Mouse (Mus musculus) small intestine, adult 2 months (tissue): Measurements from ENCODE around the gene Eif4g3. TPM values are rescaled to one million over a fixed set of nuclear protein-coding genes. Genes with fewer than 3 reads are reported as not detected.

ENCODE experiments used
- H3K27ac ChIP-seq: fragments of 200-500 bp; 2 replicates; pipeline ENCODE4 v1.5.1; 2012; ENCODE audit warnings: low read depth, low read length, control low read depth, inconsistent platforms; ENCODE audit not compliant: insufficient read depth
- H3K27me3 ChIP-seq: fragments of 200-500 bp; 2 replicates; pipeline ENCODE4 v1.6.1; 2012; ENCODE audit warnings: mild to moderate bottlenecking, moderate library complexity, low read length, inconsistent platforms; ENCODE audit not compliant: control insufficient read depth, insufficient read depth
- H3K36me3 ChIP-seq: fragments of 200-500 bp; 2 replicates; pipeline ENCODE4 v1.6.1; 2012; ENCODE audit warnings: mild to moderate bottlenecking, low read length, control low read depth, inconsistent platforms; ENCODE audit not compliant: control insufficient read depth, insufficient read depth
- H3K4me1 ChIP-seq: fragments of 200-500 bp; 2 replicates; pipeline ENCODE4 v1.6.1; 2012; ENCODE audit warnings: low read length, inconsistent platforms, mixed read lengths; ENCODE audit not compliant: control insufficient read depth, insufficient read depth, insufficient read length
- H3K4me3 ChIP-seq: fragments of 200-500 bp; 2 replicates; pipeline ENCODE4 v1.5.1; 2012; ENCODE audit warnings: low read depth, mild to moderate bottlenecking, control low read depth, inconsistent platforms, low read length, moderate library complexity
- CTCF ChIP-seq: fragments of 200-500 bp; IDR thresholded peaks from 2 replicates; pipeline ENCODE4 v1.5.1; 2012; ENCODE audit warnings: low read depth, mild to moderate bottlenecking, control low read depth, inconsistent platforms, low read length, moderate library complexity, mixed read lengths; ENCODE audit not compliant: insufficient replicate concordance, insufficient read length; ENCODE audit errors: extremely low read depth
- POLR2A ChIP-seq: fragments of 200-500 bp; IDR thresholded peaks from 2 replicates; pipeline ENCODE4 v1.6.1; 2012; ENCODE audit warnings: low read depth, mild to moderate bottlenecking, control low read depth, inconsistent platforms, low read length, moderate library complexity
- WGBS: fragments of 180-500 bp; shearing (Covaris S2); methylation state at CpG from one replicate; pipeline ENCODE4 v1.1.7; 2018; 5-methylcytosine and 5-hydroxymethylcytosine counted together
- polyA plus RNA-seq: library from polyadenylated mRNA; depleted of rRNA; stranded (reverse); fragments of >200 nt; gene quantifications from 2 replicates; pipeline ENCODE4 v1.2.3, GENCODE M21; 2012

Eif4g3 gene
- polyA plus RNA-seq, 1 experiment: 19.4 TPM

- no peak for TF ChIP-seq CTCF
- peaks cover 60% of the 10 kb centered on the region for H3K36me3 ChIP-seq
- H3K27me3 ChIP-seq: no peaks in the 10 kb centered on the region
- no peak overlapping the region for H3K4me3 ChIP-seq
- no peak overlapping the region for H3K27ac ChIP-seq
- no peaks in the 10 kb centered on the region; the same call in 1 of the 2 replicates for H3K4me1 ChIP-seq
- WGBS: 98% methylated on average over 15 of the region's 15 CpGs
Observed at GRCm38 (mm10) chr4:137956260-137956659, 36.6 kb upstream of the Eif4g3 start.

DNA sequence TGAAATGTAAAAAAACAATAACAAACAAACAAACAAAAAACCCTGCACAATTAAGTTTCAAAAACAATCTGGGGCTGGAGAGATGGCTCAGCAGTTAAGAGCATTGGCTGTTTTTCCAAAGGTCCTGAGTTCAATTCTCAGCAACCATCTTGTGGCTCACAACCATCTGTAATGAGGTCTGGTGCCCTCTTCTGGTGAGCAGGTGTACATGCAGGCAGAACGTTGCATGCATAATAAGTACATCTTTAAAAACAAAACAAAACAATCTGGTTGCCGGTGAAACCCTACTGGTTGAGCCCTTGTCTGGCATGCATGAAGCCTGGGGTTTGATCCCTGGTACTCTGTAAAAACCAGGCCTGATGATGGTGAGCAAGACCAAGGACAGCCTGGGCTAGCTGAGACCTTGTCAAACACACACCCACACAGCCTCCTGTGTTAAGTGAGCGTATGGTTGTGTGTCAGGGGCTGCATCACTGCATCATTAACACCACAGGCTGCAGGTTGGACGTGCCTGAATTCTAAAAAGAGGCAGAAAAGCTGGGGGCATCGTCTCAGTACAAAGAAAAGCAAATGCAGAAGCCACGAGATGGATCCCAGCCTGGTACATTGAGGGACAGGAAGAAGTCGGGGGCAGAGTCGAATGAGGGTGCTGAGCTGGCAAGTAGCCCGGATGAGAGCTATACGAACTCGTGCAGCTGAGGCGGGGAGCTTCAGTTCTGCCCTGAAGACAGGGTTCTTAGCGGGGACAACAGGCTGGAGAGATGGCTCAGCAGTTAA lies 32.7 kb upstream of the Eif4g3 start:
- TF ChIP-seq POLR2A: no peak
- TF ChIP-seq CTCF: no peak
- H3K4me1 ChIP-seq: no peaks in the 10 kb centered on the region; the same call in 1 of the 2 replicates
- WGBS: 73% methylated on average over 13 of the region's 13 CpGs
- peaks cover 72% of the 10 kb centered on the region for H3K36me3 ChIP-seq
- H3K27ac ChIP-seq: no peak overlapping the region
- no peaks in the 10 kb centered on the region for H3K27me3 ChIP-seq
- no peak overlapping the region for H3K4me3 ChIP-seq

DNA sequence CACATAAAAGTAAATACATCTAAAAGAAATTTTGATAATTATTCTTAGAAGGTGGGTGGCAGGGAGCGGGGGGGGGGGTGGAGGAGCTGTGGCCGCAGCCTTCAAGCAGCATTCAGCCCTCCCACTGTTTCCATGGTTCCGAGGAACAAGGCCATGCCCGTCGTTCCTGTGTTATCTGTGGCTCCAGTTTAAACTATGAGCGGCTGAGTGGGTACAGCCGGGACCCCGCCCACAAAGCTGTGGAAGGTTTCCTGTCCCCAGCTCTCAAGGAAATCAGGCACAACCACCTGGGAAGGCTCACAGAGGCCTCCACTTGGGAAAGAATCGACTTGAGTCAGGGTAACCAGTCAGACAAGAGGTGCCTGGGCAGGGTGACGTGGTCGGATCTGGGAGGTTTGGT lies 32.1 kb upstream of the Eif4g3 start:
- H3K4me3 ChIP-seq: no peak overlapping the region
- peaks cover 73% of the 10 kb centered on the region for H3K36me3 ChIP-seq
- 79% methylated on average over 11 of the region's 11 CpGs for whole genome bisulfite sequencing
- H3K27ac ChIP-seq: no peak overlapping the region
- no peaks in the 10 kb centered on the region for H3K4me1 ChIP-seq
- no peaks in the 10 kb centered on the region for H3K27me3 ChIP-seq
- TF ChIP-seq CTCF (no peak), POLR2A (no peak)

DNA sequence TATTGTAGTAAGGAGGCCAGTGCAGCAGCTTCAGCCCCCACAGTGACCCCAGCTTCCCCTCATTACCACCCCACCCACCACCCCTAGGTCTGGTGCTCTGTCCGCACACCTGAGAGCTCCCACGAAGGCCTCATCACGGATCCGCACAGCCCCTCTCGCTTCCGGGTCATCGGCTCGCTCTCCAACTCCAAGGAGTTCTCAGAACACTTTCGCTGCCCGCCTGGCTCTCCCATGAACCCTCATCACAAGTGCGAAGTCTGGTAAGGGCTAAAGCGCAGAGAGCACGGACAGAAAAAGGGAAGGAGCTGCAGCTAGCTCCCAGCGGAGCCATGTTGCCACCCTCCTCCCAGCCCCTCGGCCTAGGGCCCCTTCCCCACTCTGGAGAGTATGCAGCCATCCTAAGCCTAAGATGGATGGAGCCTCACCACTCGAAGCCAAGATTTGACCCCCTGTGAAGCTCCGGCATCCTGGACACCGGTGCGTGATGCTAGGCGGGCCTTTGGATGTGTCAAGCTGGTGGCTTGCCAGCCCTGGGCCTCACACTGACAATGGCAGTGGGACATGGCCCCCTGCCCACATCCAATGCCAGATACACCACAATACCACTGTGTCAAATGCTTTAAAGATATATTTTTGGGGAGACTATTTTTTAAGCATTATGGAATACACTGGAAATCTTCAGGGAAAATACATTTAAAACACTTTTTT lies 30.0 kb upstream of the Eif4g3 start:
- TF ChIP-seq POLR2A: no peak
- TF ChIP-seq CTCF: no peak
- no peaks in the 10 kb centered on the region for H3K4me1 ChIP-seq
- H3K27me3 ChIP-seq: no peaks in the 10 kb centered on the region
- H3K27ac ChIP-seq: no peak overlapping the region
- H3K4me3 ChIP-seq: no peak overlapping the region
- 91% methylated on average over 20 of the region's 20 CpGs for WGBS
- peaks cover 57% of the 10 kb centered on the region for H3K36me3 ChIP-seq

- Histone ChIP-seq H3K4me3 (no peak overlapping the region), H3K27me3 (no peaks in the 10 kb centered on the region), H3K4me1 (no peaks in the 10 kb centered on the region), H3K36me3 (peaks cover 53% of the 10 kb centered on the region), H3K27ac (no peak overlapping the region)
- no peak for TF ChIP-seq POLR2A
- TF ChIP-seq CTCF: no peak
- WGBS: 81% methylated on average over 6 of the region's 6 CpGs
Observed at GRCm38 (mm10) chr4:137963431-137963830, 29.4 kb upstream of the Eif4g3 start.

- 58% methylated on average over 7 of the region's 9 CpGs for WGBS
- TF ChIP-seq POLR2A: no peak
- TF ChIP-seq CTCF: peak; percentile 70; the same call in 1 of the 2 replicates
- no peaks in the 10 kb centered on the region for H3K4me1 ChIP-seq
- no peaks in the 10 kb centered on the region for H3K27me3 ChIP-seq
- peaks cover 48% of the 10 kb centered on the region for H3K36me3 ChIP-seq
- H3K27ac ChIP-seq: no peak overlapping the region
- H3K4me3 ChIP-seq: no peak overlapping the region
Observed at GRCm38 (mm10) chr4:137963881-137964584, 28.8 kb upstream of the Eif4g3 start.

- 94% methylated on average over 11 of the region's 11 CpGs for WGBS
- Histone ChIP-seq H3K36me3 (peaks cover 43% of the 10 kb centered on the region), H3K27ac (no peak overlapping the region), H3K27me3 (no peaks in the 10 kb centered on the region), H3K4me3 (no peak overlapping the region), H3K4me1 (no peaks in the 10 kb centered on the region)
- TF ChIP-seq POLR2A (no peak), CTCF (no peak; the same call in 1 of the 2 replicates)
Observed at GRCm38 (mm10) chr4:137964585-137964930, 28.3 kb upstream of the Eif4g3 start.
